Mouse (Mus musculus): ENCODE measurements around the gene Acvrl1.

Acvrl1 gene

DNA sequence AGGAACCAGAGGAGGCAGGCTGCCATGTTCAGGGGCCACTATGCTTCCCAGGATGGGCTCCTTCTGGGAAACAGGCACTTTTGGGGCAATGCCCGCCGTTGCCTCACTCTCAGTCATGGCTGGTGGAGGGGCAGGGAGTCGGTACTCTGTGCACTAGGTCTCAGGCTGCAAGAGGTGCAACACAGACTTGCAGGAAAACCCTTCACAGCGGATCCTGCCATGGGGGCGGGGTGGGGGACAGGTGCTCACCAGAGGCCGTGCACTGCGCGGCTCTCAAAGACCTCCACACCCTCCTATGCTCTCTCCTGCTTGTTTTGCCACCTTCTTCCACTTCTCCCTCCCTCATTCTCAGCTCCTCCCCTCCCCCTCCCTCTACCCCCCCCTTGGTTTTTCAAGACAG is 14.3 kb downstream of the Acvrl1 start:
- no peak for DNase-seq (ENCODE audit: low spot score)

DNA sequence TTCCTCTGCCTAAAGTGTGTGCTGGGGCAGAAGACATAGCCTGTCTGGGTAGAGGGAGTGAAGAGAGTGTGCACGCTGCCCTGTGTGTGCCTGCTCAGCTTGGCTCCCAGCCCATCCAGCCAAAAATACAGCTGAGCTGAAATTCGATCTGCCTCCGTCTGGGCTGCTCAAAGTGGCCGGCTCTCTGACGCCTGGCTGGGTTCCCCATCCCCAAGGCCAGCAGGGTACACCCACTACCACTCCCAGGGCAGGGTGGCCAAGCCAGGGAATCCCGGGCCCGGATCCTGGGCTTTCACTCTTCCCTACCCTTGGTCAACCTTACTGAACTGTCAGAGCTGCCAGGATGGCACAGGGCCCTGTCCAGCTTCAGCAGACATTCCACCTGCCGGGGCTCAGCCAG is 15.2 kb downstream of the Acvrl1 start:
- DNase-seq (ENCODE audit: low spot score) = peak; percentile 59

DNA sequence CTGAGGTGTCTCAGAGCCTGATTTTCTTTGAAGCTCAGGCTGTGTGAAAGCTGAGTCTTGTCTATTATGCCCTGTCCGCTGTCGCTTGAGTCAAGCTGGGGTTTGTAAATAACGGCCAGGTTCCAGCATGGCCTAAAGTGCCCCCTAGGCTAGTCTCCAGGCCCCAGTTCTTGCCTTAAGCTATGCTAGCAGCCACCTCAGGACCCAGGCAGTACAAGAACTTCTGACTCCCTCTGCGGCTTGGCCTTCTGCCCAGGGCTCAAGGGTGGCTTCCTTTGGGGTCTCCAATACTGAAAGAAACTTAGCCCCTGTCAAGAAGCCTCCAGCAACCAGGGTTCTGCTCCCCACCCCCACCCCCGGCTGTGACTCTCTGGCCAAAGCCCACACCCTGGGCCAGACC is 15.9 kb downstream of the Acvrl1 start:
- no peak for DNase-seq (ENCODE audit: low spot score)

DNA sequence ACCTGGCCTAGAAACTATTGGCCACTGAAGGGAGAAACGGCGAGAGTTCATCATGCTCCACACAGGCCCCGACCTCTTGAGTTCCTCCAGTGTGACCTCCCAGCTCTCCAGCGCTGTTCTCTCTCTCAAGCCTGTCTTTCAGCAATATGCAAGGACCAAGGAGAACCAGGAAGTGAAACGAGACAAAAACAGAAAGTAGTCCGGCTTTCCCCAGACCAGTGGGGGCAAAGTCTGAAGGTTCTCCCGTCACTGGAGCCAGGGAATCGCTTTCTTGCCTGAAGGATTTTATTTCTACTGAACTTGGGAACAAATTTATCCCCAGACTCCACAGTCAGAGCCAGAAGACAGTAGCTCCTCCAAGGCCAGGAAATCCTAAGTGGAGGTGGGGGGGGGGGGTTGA is 16.5 kb downstream of the Acvrl1 start:
- no peak for DNase-seq (ENCODE audit: low spot score)

DNA sequence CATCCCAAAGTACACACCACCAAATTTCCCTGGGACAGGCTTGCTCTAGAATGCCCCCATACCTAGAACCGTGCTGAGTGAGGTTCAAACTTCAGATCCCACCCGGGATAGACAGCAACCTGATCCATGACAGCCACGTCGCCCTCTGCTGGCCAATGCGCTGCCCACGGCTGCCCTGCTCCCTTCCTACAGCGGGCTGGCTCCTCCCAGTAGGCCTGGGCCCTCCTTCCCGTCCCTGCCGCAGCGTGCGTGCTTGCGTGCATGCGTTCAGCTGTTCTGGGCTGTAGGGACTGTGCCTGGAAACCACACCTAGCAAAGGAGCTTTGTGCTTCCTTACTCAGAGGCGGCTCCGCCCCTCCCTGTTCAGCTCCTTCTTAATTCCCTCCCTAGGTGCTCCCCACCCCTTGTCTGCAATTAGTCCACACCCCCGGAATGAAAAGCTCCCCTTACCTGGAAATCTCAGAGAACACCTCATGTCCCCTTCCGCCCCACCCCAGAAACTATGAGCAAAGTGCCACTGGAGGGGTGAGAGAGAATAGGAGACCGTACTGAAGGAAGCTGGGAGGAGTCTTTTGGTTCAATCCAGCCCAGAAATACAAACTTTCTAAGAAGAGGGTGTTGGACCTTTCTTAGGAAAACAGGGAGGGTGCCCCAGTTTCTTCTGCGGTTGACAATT is 17.2 kb downstream of the Acvrl1 start:
- peak; percentile 99 for DNase-seq (ENCODE audit: low spot score)

DNA sequence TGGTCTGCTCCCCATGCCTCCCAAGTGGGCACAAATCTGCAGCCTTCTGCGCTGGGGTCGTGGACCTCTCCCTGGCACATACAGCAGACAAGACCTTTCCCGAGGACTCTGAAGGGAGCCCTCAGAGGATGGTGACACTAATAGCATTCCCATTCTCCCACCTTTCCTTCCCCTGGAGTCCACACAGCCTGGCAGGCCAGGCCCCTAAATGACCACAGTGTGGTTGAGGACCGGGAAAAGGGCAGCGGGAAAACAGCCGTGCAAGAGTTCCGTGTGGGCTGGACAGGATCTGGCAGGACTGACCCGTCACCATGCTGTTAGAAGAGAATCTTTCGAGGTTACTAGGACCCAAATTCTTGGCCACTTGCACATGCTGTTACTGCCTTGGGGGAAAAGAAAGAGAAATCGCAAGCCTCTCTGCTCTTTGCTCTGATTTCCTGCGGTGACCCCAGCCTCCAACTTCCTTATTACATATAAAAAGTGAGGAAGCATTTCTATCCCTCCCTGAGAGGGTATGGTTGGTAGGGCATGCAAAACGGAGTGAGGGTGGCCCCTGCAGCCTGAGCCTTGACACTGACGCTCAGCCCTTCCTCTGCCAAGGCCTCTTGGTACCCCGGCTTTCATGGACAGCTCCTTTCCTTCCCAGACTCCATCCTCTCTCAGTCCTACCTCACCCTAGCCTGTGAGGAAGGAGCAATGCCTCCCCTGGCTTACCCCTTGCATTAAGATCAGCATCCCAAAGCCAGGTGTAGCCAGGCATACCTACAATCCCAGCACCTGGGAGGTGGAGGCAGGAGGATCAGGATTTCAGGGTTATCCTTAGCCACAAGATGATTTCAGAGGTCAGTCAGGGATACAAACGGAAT is 18.0 kb downstream of the Acvrl1 start:
- no peak for DNase-seq (ENCODE audit: low spot score)

DNA sequence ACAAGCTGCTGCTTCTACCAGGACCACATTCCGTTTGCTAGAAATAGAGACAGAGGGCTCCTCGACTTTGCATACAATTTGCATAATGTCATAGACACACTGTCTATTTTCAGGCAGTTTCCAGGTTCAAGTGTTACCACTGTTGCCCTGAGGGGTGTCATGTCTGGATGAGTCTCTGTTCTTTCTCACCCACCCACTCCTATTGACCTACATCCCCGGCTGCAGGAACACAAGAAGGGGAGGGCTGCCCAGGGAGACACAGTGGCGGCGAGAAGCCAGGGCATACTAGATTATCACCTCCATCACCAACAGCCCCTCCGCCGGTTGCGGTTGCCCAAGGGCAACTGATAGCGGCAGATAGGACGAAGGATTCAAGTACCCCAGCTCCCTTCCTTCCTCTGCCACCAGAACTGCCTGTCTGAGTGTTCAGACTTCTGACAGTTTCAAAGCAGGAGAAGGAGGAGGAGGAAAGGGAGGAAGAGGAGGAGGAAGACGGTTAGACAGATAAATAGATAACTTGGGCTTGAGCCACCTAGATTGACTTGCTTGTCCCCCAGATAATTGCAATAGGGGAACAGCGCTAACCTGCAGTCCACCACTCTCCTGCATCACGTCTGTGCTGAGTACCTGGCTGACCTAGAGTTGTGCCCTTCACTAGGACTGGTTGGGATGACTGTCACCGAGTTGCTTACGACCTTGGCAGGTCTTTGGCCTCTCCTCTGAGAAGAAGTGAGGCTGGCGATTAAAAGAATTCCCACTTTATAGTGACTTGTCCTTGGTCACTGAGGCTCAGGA is 19.0 kb downstream of the Acvrl1 start:
- DNase-seq (ENCODE audit: low spot score) = no peak

DNA sequence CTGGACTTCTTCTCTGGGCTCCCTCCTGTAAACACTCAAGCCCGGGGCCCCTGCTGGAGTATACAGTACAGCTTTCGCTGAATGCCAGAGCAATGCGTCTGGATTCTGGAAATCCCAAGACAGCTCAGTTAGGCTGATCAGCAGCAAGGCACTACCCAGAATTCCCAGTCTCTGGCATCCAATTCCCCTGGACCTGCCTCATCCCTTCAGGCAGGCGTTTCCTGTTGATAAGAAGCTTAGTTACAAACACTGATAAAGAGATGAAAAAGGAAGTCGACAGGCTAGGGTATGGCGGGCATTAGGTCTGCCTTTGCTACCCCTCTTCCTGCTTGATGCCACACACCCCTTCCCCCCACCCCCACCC is 19.6 kb downstream of the Acvrl1 start:
- DNase-seq (ENCODE audit: low spot score) = peak; percentile 34

DNA sequence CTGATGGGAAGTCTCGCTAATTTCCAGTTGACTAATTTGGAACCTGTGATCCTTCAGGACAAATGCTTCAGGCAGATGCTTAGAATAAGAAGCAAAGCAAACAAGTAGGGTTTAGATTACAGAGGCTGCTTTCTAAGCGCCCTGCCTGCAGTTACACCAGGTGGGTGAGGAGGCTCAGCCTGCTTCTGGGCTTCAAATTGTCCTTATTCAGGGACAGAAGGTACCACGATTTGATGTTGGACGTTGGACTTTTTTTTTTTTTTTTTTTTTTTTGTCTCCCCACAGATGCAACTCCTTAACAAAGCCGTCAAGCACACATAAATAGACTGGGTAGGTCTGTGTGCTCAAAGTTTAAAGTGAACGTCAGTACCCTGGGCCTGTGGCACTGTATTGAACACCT is 20.3 kb downstream of the Acvrl1 start:
- DNase-seq (ENCODE audit: low spot score) = no peak

DNA sequence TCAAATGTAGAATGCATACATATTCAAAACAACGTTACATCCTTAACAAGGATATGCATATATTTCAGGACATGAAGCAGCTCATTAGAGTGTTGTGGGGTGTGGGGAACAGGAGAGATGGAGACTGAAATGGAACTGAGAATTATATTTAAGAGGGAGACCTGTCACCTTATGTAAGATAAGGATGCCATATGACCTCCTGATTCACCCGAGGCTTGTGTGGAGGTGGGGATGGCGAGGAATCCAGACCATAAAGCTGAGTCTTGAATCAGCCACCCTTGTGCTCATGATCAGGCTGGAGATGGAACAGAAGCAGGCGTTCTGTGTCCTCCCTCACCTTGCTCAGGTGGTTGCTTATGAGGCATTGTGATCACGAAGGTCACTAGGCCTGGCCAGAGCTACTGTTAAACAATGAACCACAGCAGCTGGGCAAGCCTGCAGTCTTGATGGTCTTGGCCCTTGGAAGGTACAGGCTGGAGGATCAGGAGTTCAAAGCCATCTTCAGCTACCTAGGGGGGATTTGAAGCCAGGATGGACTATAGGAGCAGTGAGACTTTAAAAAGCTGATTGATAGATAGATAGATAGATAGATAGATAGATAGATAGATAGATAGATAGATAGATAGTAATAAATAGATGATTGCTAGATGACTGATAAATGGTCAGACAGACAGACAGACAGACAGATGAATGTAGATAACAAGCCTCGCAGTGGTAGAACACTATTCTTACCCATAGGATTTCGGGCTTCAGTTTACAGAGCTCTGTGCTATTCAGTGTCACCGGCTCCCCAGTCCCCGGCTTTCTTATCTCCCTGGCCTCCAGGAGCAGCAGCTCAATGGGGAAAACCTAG is 23.3 kb downstream of the Acvrl1 start:
- DNase-seq (ENCODE audit: low spot score) = no peak

DNA sequence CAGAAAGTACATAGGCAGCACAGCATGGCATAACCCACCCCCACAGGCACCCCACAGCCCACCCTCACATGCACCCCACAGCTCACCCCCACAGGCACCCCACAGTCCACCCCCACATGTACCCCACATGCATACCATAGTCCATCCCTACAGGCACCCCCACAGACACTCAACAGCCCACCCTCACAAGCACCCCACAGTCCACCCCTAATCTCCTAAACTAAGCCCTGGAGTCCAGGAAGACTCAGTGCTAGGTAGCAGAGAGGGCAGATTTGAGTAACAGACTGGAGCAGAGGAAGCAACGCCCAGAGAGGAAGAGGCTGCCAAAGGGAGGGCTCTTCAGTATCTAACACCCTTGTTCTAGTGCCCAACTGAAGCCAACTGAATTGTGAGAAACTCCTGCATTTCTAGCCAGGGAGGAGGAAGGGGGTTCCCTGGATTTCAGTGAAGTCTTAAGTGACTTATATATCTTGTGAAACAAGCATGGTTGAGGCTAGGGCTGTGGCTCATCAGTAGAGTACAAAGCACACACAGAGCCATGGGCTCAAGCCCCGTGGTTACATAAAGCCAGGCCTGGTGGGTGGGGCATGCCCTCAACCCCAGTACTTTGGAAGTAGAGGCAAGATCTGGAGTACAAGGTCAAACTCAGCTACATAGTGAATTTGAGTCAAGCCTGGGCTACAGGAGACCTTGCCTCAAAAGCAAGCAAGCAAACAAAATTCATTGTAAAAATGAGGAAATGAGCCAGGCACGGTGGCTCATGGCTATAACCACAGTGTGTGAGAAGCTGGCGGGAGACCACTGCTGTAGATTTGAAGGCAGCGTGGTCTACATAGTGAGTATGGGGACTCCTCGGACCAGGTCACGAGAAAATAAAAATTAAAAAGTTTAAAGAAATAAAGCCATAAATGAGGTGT is 26.6 kb downstream of the Acvrl1 start:
- no peak for DNase-seq (ENCODE audit: low spot score)

DNA sequence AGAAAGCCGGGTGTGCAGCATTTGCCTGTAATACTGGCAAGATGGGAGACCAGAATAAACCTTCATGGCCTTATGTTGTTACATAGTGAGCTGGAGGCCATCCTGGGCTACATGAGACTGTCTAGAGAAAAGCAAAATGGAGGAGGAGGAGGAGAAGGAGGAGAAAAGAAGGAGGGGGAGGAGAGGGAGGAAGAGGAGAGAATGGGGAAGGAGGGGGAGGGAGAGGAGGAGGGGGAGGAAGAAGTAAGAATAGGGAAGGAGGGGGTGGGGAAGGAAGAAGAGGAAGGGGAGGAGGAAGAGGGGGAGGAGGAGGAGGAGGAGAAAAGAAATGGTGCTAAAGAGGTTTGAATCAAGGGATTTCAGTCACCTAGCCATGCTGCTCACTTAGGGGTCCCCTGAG is 31.8 kb downstream of the Acvrl1 start:
- DNase-seq (ENCODE audit: low spot score) = no peak

DNA sequence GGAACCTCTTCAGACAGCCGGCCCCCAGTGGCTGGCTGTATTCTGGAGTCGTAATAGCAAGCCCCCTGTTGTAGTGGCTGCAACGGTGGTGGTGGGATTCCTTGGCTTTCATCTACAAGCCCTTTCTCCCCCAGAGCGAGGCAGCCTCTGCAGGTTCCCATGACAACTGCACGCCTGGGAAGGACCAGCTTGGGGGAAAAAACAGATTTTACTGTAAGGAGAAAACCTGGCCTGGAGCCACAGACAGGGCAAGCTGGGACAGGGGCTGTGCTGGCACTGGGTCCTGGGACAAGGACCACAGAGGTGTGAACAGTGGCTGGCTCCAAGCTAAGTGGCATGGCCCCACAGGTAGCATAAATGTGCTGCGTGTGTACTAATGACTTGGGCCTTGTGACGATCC is 32.3 kb downstream of the Acvrl1 start:
- DNase-seq (ENCODE audit: low spot score) = peak; percentile 42

DNA sequence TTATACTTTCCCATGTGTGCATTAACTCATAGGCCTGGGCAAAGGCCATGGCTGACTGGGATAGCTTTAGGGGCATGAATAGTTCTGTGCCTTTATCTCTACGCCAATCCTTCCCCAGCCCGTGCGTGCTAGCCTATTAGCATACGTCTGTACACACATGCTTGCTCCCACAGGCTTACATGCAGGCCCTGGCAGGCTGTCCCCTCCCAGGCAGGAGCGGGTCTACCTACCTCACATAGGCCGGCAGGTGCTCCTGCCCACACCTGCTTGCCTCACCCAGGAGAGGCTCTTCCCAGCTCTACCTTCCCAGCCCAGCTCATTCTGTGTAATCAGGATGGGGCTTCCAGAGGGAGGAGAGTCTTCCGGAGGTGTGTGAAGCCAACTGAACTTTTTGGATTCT is 33.2 kb downstream of the Acvrl1 start:
- no peak for DNase-seq (ENCODE audit: low spot score)

DNA sequence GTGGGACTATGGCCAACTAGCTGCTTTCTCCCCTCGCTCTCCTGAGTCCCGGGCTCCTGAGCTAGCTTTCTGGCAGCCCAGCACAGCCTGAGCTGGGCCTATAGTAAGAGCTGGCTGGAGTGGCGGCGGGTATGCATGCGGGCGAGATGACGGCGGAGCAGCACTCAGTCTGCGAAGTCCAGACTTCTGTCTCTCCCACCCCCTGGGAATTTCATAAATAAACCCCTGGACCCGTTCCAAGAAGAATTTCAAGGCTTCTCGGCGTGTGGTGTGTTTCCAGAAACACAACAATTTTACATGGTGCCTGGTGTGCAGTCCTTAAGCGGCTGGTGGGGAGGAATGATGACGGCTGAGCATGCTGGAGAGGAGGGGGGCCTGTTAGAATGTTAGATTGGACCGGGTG is 34.7 kb downstream of the Acvrl1 start:
- no peak for DNase-seq (ENCODE audit: low spot score)

DNA sequence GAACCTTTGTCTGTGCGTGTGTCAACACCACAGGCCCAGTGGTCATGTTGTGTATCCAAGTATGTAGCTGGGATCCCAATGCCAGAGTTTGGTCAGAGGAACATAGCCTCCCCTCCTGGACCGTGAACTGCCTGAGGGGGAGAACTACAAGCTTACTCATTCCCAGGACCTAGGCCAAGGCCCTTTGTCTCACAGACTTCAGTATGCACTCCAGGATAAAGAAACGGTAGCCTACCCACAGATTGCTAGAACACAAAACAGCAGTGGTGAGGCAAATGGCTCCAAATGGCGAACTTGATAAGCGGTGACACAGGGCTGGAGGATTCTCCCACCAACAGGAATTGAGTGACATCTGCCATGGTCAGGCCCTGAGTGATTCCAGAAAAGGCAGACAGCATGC is 35.5 kb downstream of the Acvrl1 start:
- DNase-seq (ENCODE audit: low spot score) = no peak

DNA sequence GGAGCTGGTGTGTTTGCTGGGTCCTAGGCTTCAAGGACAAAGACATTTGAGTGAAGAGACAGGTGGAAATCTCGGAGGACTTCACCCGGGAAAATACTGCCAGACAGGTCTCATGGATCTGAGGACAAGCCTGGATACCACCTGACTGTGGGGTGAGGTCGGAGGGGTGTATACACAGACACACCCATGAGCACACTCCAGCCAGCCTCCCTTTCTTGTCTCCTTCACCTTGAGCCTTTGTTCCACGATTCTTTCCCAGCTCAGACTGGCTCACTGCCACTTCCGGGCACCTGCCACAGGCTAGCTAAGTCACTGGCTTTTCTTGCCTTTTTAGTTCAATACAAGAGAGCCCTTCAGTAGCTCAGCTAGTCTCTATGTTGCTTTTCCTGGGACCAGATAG is 36.0 kb downstream of the Acvrl1 start:
- DNase-seq (ENCODE audit: low spot score) = no peak

DNA sequence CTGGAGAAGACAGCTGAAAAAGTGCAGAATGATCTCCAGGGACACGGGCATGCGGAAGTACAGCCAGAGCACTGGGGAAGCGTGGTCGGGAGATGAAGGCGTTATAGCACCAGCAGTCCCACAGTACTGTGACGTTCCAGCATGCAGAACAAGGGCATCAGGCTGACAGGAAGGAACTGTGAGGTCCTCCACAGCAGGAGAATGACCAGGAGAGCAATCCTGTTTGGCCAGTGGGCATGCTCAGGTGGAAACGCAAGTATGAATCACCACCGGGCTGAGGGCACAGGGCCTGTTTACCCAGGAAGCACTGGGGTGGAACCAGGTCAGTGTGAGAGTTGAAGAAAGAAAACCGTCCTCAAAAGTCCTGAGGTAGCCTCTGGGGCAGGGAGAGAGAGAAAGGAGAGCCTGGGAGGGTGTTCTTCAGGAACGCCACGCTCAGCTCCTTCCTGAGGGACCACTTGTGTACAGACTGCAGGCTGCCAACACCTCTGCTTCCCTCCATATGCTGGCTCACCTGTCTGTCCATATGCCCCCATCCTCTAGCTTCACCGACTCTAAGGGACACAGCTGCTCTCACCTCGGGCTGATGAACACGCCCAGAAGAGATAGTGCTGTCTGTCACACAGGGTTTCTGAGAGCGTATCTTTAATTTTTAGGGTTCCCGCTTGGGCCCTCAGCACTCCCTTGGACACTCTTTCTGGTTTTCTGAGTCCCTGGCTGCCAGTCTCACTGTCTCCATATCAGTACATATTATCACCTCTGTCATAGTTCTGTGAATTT is 37.5 kb downstream of the Acvrl1 start:
- DNase-seq (ENCODE audit: low spot score) = no peak

DNA sequence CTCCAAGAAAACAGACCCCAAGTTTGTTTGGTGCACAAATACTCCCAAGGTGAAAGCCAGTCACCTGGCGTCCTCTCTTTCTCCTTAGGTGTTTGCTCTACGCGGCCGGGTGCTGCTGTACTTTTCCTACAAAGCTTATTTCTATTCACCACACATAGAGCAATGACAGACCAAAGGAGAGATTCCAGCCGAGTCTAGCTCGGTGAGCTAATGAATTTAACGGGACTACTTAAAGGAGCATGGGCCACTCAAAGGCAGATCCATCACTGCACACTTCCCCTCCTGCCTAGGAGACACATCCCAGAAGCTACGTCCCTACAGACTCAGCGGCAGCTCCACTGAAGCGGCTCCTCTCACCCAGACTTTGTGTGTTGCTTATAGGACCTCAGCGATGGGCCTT is 39.2 kb downstream of the Acvrl1 start:
- no peak for DNase-seq (ENCODE audit: low spot score)

DNA sequence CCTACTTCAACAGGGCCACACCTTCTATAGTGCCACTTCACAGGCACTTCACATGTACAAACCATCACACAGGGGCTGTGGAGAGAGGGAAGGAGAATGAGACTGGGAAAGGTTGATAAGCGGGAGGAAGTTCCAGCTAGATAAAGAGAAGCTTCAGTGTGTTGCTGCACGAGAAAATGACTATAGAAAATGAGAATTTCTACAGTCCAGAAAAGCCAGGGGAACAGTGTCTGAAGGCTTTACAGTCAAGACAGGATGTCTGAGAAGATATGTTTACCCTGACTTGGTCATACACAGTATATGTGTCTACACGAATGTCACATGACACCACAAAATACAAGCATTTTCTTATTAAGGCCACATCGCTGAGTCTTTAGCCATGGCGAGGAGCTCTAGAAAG is 41.6 kb downstream of the Acvrl1 start:
- DNase-seq (ENCODE audit: low spot score) = no peak
